Mouse (Mus musculus) natural killer cell, adult 2 months (primary cell): ENCODE data around the gene Rtkn2.

Source experiments
- DNase-seq, 2 experiments: peaks; one replicate each; pipeline ENCODE4 v3.0.0; 2022; ENCODE audit warnings: low spot score in 2 of 2

Rtkn2 gene

GRCm38 (mm10) chr10:68104881-68105781 is 125.8 kb downstream of the Rtkn2 start:
- peak in 1 of 2 experiments; percentile 20 for DNase-seq

GRCm38 (mm10) chr10:68106351-68106950 is 127.1 kb downstream of the Rtkn2 start:
- DNase-seq, result no peak

GRCm38 (mm10) chr10:68107716-68108115 is 128.3 kb downstream of the Rtkn2 start:
- no peak for DNase-seq
